Mouse (Mus musculus): ENCODE measurements at regions not wholly inside any gene's neighbourhood (a gene's known extent, or its start where the extent isn't known, plus 50 kb on each side); places are given as distances from the start of the nearest gene placed in this dataset.
"Not testable (repeated sequence)": the region's sequence is repeated elsewhere in the genome, so short reads cannot be mapped to it uniquely, and the experiment has no call there.

DNA sequence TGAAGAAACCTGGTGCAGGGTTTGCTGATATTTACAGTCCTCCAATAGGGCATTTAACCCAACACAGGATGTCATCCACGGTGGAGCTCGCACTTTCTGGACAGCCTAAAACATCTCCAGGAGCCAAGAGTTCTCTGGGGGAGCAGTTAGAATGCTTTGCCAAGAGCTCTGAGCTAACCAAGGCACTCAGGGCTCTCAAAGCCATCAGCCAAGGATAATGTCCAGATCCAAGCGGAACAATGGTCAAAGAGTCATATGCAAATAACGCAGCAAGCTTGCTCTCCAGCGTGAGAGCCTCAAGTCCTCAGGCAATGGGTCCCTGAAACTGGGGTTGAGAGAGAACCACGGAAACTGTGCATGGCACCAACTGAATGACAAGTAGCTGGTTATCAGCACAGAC is 96.8 kb upstream of the Rpl34 start:
- Histone ChIP-seq H3K36me3 (no peaks in the 10 kb centered on the region), H3K9me3 (no peaks in the 10 kb centered on the region), H3K27me3 (replicated peaks) (no peaks in the 10 kb centered on the region), H3K4me2 (replicated peaks) (no peak overlapping the region), H3K4me3 (replicated peaks) (no peak overlapping the region), H3K27ac (no peak overlapping the region), H3K4me1 (replicated peaks) (no peaks in the 10 kb centered on the region), H3K9ac (no peak overlapping the region)
- 73% methylated on average over 6 of the region's 6 CpGs for WGBS
- no peak for ATAC-seq

DNA sequence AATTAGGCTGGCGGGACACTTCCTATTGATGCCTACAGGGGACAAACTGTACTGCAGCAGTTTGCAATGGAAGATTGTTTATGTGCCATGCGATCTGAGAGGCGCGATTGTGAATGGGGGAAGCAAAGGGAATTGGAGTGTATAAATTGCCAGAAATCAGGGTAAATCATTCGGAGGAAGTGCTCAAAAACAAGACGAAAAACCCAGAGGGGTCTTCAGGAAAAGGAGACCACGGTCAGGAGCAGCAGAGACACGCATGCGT is 89.6 kb upstream of the Rpl34 start:
- Histone ChIP-seq H3K4me2 (replicated peaks) (no peak overlapping the region), H3K36me3 (no peaks in the 10 kb centered on the region), H3K27ac (no peak overlapping the region), H3K27me3 (replicated peaks) (no peaks in the 10 kb centered on the region), H3K4me3 (replicated peaks) (no peak overlapping the region), H3K9me3 (no peaks in the 10 kb centered on the region), H3K9ac (no peak overlapping the region), H3K4me1 (replicated peaks) (no peaks in the 10 kb centered on the region)
- no peak for ATAC-seq
- WGBS: 81% methylated on average over 9 of the region's 9 CpGs

- WGBS: 40% methylated on average over 17 of the region's 17 CpGs
- Histone ChIP-seq H3K9me3 (no peaks in the 10 kb centered on the region), H3K27me3 (replicated peaks) (no peaks in the 10 kb centered on the region), H3K27ac (no peak overlapping the region), H3K9ac (no peak overlapping the region), H3K4me3 (replicated peaks) (peak overlapping the region; percentile 15), H3K4me1 (replicated peaks) (no peaks in the 10 kb centered on the region), H3K4me2 (replicated peaks) (peak overlapping the region; percentile 67), H3K36me3 (no peaks in the 10 kb centered on the region)
- peak; percentile 69 for ATAC-seq
Observed at GRCm38 (mm10) chr3:130819031-130819836, 89.0 kb upstream of the Rpl34 start.

- WGBS: 5% methylated on average over 18 of the region's 18 CpGs
- Histone ChIP-seq H3K4me1 (replicated peaks) (no peaks in the 10 kb centered on the region), H3K27me3 (replicated peaks) (no peaks in the 10 kb centered on the region), H3K27ac (no peak overlapping the region), H3K36me3 (no peaks in the 10 kb centered on the region), H3K4me2 (replicated peaks) (peak overlapping the region; percentile 67), H3K4me3 (replicated peaks) (peak overlapping the region; percentile 15), H3K9ac (no peak overlapping the region), H3K9me3 (no peaks in the 10 kb centered on the region)
- ATAC-seq: peak; percentile 87
Observed at GRCm38 (mm10) chr3:130818467-130819030, 88.4 kb upstream of the Rpl34 start.

GRCm38 (mm10) chr3:130809696-130810665 is 79.8 kb upstream of the Rpl34 start:
- Histone ChIP-seq H3K9me3 (no peaks in the 10 kb centered on the region), H3K27ac (no peak overlapping the region), H3K27me3 (replicated peaks) (no peaks in the 10 kb centered on the region), H3K4me3 (replicated peaks) (no peak overlapping the region), H3K36me3 (no peaks in the 10 kb centered on the region), H3K9ac (no peak overlapping the region), H3K4me1 (replicated peaks) (no peaks in the 10 kb centered on the region), H3K4me2 (replicated peaks) (no peak overlapping the region)
- no peak for ATAC-seq
- WGBS: 75% methylated on average over 19 of the region's 19 CpGs

DNA sequence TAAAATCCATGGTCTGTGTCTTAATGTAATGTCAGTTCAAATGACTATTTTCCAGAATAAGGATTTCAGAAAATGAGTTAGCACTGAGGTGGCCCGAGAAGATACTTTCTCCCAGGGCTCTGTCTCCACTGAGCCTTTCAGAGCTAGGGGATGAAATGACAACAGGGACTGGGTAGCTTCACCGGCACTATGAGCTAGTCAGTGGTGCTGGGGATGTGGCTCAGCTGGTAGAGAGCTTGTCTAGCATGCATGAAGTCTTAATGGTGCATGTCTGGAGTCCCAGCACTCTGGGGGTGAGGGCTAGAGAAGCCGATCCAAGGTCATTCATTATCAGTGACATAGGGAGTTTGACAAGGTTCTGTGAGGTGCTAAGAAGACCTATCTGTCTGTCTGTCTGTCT is 75.1 kb upstream of the Rpl34 start:
- no peak overlapping the region for H3K4me2 ChIP-seq (replicated peaks)
- no peak overlapping the region for H3K9ac ChIP-seq
- no peaks in the 10 kb centered on the region for H3K4me1 ChIP-seq (replicated peaks)
- no peaks in the 10 kb centered on the region for H3K27me3 ChIP-seq (replicated peaks)
- ATAC-seq: no peak
- H3K4me3 ChIP-seq (replicated peaks): no peak overlapping the region
- H3K36me3 ChIP-seq: no peaks in the 10 kb centered on the region
- no peaks in the 10 kb centered on the region for H3K9me3 ChIP-seq
- no peak overlapping the region for H3K27ac ChIP-seq
- 87% methylated on average over 3 of the region's 3 CpGs for WGBS

DNA sequence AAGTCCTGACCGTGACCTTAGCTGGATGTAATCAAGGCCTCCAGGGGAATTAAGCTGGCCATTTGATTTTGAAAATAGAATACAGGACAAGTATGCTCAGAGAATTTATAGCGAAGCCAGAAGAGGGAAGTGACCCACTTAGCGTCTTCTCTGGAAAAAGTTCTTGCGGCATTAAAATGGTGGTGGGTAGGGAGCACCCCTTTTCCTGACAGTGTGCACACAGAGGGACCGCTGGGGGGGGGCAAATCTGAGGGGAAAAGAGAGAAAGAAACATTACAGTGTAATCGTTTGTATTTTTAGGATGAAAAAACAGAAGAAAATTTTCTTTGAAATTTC is 74.1 kb upstream of the Rpl34 start:
- no peaks in the 10 kb centered on the region for H3K4me1 ChIP-seq (replicated peaks)
- no peak overlapping the region; the same call in 1 of the 2 replicates for H3K4me2 ChIP-seq (replicated peaks)
- no peak for ATAC-seq
- no peak overlapping the region for H3K9ac ChIP-seq
- H3K36me3 ChIP-seq: no peaks in the 10 kb centered on the region
- no peak overlapping the region for H3K4me3 ChIP-seq (replicated peaks)
- 64% methylated on average over 6 of the region's 6 CpGs for WGBS
- no peaks in the 10 kb centered on the region for H3K9me3 ChIP-seq
- no peak overlapping the region for H3K27ac ChIP-seq
- H3K27me3 ChIP-seq (replicated peaks): no peaks in the 10 kb centered on the region

DNA sequence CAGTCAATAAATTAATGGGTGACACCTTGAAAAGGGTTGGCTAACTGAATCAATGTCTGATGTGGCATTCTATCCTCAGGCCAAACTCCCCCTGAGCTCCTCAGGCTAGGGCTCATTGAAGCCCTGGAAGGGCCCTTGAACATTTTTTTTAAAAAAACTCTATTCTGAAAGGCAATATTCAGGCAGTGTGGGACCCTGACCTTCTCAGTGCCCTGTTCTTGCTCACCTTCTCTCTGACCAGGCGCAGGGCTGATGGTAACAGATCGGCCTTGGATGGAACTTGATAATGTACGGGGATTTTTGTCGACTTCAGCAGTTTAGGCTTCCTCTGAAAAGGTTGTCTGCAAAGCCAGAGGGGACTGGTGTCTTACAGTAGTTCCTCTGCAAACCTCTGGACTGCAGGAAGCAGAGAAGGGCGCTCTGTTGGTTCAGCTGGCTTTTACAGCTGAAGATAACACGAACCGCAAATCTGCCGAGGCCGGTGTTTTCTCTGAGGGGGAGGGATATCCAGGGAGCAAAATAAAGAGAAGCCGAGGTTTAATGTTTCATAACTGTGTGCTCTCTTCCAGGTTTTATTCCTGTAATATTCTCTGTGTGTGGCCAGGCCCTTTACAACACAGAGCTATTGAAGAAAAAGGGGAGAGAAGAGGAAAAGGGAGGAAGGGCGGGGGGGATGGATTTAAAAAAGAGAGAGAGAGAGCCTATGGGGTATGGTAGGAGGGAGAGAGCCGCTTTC is 73.6 kb upstream of the Rpl34 start:
- Histone ChIP-seq H3K9me3 (no peaks in the 10 kb centered on the region), H3K27ac (no peak overlapping the region), H3K4me1 (replicated peaks) (no peaks in the 10 kb centered on the region), H3K9ac (no peak overlapping the region), H3K4me2 (replicated peaks) (no peak overlapping the region; the same call in 1 of the 2 replicates), H3K27me3 (replicated peaks) (no peaks in the 10 kb centered on the region), H3K4me3 (replicated peaks) (no peak overlapping the region), H3K36me3 (no peaks in the 10 kb centered on the region)
- peak; percentile 79 for ATAC-seq
- WGBS: 29% methylated on average over 12 of the region's 12 CpGs

GRCm38 (mm10) chr3:130800016-130800415 is 69.8 kb upstream of the Rpl34 start:
- no peaks in the 10 kb centered on the region for H3K27me3 ChIP-seq (replicated peaks)
- H3K36me3 ChIP-seq: no peaks in the 10 kb centered on the region
- H3K4me3 ChIP-seq (replicated peaks): no peak overlapping the region
- WGBS: 55% methylated on average over 2 of the region's 2 CpGs
- no peaks in the 10 kb centered on the region for H3K9me3 ChIP-seq
- H3K9ac ChIP-seq: no peak overlapping the region
- H3K4me1 ChIP-seq (replicated peaks): no peaks in the 10 kb centered on the region
- no peak overlapping the region for H3K27ac ChIP-seq
- no peak for ATAC-seq
- H3K4me2 ChIP-seq (replicated peaks): no peak overlapping the region

GRCm38 (mm10) chr3:130797956-130798355 is 67.8 kb upstream of the Rpl34 start:
- not testable (repeated sequence) for H3K4me1 ChIP-seq (replicated peaks); H3K27me3 ChIP-seq (replicated peaks); H3K36me3 ChIP-seq; ATAC-seq; H3K9ac ChIP-seq; H3K9me3 ChIP-seq; H3K4me2 ChIP-seq (replicated peaks); H3K4me3 ChIP-seq (replicated peaks); H3K27ac ChIP-seq
- 84% methylated on average over 1 of the region's 1 CpGs for WGBS

GRCm38 (mm10) chr3:130796531-130796930 is 66.3 kb upstream of the Rpl34 start:
- Histone ChIP-seq H3K36me3 (no peaks in the 10 kb centered on the region), H3K9me3 (no peaks in the 10 kb centered on the region), H3K4me3 (replicated peaks) (no peak overlapping the region), H3K27ac (no peak overlapping the region), H3K4me1 (replicated peaks) (no peaks in the 10 kb centered on the region), H3K27me3 (replicated peaks) (no peaks in the 10 kb centered on the region), H3K4me2 (replicated peaks) (no peak overlapping the region), H3K9ac (no peak overlapping the region)
- 58% methylated on average over 8 of the region's 8 CpGs for WGBS
- peak; percentile 71 for ATAC-seq

GRCm38 (mm10) chr3:130795396-130795795 is 65.2 kb upstream of the Rpl34 start:
- Histone ChIP-seq H3K27ac (no peak overlapping the region), H3K9ac (no peak overlapping the region), H3K4me3 (replicated peaks) (no peak overlapping the region), H3K4me1 (replicated peaks) (no peaks in the 10 kb centered on the region), H3K27me3 (replicated peaks) (no peaks in the 10 kb centered on the region), H3K9me3 (no peaks in the 10 kb centered on the region), H3K4me2 (replicated peaks) (no peak overlapping the region), H3K36me3 (no peaks in the 10 kb centered on the region)
- WGBS: 80% methylated on average over 4 of the region's 4 CpGs
- no peak for ATAC-seq
